Mouse (Mus musculus) layer of hippocampus, postnatal 36 days (tissue): ENCODE data around the gene Foxo1. TPM values are rescaled to one million over a fixed set of nuclear protein-coding genes. Genes with fewer than 3 reads are reported as not detected.

Experiments
- DNase-seq, 2 experiments: peaks; one replicate each; pipeline ENCODE4 v3.0.0; 2022
- total RNA-seq, 2 experiments: library from RNA; stranded (reverse); gene quantifications; 2 replicates each; pipeline ENCODE4 v1.2.3; 2021

Foxo1 gene
- total RNA-seq, 2 experiments from 2014 or later: 21.7 to 24.2 TPM

DNA sequence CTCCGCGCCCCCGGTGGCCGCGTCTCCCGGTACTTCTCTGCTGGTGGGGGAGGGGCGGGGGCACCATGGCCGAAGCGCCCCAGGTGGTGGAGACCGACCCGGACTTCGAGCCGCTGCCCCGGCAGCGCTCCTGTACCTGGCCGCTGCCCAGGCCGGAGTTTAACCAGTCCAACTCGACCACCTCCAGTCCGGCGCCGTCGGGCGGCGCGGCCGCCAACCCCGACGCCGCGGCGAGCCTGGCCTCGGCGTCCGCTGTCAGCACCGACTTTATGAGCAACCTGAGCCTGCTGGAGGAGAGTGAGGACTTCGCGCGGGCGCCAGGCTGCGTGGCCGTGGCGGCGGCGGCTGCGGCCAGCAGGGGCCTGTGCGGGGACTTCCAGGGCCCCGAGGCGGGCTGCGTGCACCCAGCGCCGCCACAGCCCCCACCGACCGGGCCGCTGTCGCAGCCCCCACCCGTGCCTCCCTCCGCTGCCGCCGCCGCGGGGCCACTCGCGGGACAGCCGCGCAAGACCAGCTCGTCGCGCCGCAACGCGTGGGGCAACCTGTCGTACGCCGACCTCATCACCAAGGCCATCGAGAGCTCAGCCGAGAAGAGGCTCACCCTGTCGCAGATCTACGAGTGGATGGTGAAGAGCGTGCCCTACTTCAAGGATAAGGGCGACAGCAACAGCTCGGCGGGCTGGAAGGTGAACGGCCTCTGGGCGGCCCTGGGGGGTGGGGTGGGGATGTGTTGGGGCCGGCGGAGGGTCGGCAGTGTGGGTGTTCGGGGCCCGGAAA, 789 bp downstream of the Foxo1 start:
- peak in 1 of 2 experiments; percentile 39 for DNase-seq

GRCm38 (mm10) chr3:52269514-52270351, 1.6 kb downstream of the Foxo1 start:
- DNase-seq: peak; percentile 38 to 46

- no peak for DNase-seq
Measured at GRCm38 (mm10) chr3:52270511-52270910, 2.4 kb downstream of the Foxo1 start.

DNA sequence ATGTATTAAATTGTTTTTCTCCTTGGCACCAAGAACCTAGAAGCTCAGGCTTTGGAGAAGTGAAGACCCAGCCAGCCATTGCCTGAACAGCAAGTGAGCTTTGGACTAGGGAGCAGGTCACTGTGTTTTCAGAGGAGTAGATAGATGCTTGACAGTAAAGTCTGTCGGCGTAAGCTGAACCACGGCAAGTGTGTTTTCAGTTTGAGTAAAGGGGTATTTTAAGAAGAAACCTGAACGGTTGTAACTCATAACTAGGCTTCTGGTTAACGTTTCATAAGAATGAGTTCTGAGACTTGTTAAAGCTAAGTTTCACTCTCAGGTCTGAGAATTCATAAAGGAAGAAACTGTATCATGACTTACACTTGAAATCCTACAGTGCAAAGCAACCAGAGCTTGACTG, 3.2 kb downstream of the Foxo1 start:
- DNase-seq: no peak

GRCm38 (mm10) chr3:52272376-52272865, 4.3 kb downstream of the Foxo1 start:
- DNase-seq: no peak

DNA sequence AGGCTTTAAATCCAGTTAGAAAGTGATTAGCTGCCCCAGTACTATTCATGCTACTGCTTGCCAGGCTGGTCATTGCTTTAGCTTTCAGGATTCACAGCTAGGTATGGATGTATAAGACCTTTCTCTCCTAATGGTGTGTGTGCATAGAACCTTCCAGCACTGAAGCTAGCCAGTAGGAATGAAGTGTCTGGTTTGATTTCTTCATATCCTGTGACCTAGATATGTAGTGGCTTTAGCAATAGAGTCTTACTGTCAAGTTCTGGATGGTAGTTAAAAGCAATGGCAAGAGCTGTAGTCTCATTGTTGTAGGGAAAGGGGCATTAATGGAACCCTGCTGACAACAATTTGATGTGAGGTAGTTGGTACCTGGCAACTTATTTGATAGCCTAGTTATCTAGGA, 6.3 kb downstream of the Foxo1 start:
- no peak for DNase-seq

GRCm38 (mm10) chr3:52275037-52275555, 7.0 kb downstream of the Foxo1 start:
- no peak for DNase-seq

- no peak for DNase-seq
Measured at GRCm38 (mm10) chr3:52280681-52281080, 12.5 kb downstream of the Foxo1 start.

GRCm38 (mm10) chr3:52281882-52282281, 13.7 kb downstream of the Foxo1 start:
- no peak for DNase-seq

DNA sequence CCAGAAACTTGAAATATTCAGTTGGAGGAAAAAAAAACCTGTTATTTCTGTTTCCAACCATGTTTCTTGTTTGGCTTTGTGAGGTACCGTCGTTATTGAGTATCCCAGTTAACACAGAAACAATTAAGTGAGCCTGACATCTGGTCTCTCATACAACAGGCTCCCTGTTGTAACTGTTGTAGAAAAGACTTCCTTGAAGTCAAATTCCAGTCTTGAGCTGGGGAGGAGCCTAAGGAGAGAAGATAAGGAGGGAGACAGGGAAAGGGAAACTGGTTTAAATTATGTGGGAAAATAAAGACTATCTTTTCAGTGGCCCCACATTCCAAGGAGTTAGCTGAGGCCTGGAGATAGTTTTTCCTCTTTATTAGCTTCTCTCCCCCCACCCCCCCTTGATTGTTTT, 14.2 kb downstream of the Foxo1 start:
- DNase-seq: no peak

DNA sequence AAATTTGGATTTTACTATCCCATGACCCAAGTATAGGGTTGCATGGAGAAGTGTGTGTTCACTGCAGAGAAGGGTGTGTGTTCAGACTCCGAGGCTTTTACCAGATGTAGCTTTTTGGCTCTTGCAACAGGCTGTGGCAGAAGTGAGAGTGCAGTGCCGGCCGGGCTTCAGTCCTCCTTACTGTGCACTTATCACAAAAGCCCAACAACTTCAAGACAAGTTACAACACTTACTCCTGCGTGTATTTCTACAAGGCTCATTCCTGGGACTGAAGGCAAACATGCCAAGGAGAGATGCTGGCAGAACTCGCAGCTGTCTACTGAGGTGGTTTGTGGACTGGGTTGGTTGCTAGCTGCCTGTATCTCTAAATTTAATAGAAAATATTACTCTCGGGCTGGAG, 15.4 kb downstream of the Foxo1 start:
- DNase-seq: no peak

DNA sequence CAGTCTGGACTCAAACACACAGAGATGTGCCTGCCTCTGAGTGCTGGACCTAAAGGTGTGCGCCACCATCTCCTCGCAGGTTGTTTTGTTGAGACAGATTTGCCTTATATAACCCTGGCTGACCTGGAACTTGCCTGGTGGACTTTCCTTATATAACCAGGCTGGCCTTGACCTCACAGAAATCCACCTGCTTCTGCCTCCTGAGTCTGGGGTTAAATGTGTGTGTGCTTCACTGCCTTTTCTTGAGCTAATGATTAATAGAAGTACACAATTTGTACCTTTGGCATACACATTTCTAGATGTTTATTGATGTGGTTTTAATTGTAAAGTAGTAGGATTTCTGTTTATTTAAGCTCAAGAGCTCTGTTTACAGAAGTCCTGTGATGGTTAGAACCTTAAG, 22.7 kb downstream of the Foxo1 start:
- no peak for DNase-seq

DNA sequence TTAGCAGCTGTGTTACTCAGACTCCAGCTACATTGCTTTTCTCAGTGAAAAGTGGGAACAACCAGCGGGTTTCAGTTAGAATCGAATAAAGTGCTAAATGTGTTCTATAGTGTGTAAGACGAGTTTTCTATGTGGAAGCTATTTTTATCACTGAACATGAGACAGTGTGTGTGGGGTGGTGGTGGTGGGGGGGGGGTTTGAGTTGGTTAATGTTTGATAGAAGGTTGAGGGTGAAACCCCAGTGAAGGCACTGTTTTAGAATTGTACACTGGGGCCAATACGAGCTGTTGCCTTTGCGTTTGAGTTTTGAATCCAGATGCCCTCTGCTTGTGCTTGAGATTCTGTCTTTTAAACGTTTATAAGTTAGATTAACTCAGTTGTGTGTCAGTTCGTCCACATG, 24.4 kb downstream of the Foxo1 start:
- DNase-seq: no peak

DNA sequence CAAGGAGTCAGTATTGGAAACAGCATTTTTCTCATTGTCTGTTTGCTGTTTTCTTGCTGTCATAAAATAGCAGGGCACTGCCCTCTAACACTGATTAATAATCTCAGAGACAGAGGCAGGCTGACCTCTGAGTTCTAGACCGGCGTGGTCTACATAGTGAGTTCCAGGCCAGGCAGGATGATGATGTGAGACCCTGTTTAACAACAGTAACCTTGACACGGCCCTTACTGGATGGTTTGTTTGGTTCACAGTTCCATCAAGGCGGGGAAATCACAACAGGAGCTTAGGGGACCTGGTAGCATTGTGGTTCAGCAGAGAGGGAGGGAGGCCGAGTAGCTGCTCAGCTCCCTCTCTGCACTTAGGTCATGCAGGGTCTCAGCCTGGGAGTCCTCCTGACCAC, 25.8 kb downstream of the Foxo1 start:
- DNase-seq: no peak

DNA sequence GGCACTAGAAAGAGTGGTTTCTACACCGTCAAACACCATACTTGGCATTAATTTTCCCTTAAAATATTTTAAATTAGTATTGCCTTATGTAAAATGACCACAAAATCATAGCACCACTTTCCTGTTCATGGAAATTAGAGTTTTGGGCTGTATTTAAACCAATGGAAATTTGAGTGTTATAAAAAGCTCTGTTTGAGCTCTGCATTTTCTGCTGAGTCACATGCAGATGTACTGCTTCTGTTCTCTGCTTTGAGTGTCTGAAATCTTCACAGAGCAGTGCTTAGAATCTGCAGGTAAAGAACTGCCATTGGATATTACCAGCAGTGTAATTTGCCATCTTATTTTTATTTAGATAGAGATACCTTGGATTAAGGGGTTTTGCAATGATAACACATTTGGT, 27.6 kb downstream of the Foxo1 start:
- no peak for DNase-seq

DNA sequence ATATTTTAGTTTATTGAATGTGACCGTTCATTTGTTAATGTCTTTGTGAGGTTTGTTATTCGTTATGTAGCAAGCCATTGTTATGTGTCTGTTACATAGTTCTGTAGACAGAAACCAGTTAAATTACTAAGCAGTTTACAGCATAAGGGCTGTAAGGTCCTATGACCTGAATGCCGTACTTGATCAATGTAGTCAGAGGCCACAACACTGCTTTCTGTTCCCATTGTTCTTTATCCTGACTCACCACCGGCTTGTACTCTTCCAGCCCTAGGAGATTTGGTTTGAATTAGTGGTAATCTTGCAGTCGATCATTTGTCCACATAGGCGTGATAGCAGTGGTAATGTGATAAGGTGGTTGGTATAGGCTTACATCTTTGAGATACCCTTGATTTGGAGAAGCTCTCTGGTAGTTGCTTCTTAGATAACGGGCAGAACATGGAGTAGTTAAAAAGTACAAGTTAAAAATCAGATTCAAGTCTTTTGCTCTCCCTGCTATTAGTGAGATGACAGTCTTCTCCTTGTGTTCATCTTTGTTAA, 28.2 kb downstream of the Foxo1 start:
- DNase-seq: no peak

GRCm38 (mm10) chr3:52297291-52298018, 29.3 kb downstream of the Foxo1 start:
- no peak for DNase-seq

- DNase-seq: no peak
Measured at GRCm38 (mm10) chr3:52298683-52299082, 30.5 kb downstream of the Foxo1 start.

DNA sequence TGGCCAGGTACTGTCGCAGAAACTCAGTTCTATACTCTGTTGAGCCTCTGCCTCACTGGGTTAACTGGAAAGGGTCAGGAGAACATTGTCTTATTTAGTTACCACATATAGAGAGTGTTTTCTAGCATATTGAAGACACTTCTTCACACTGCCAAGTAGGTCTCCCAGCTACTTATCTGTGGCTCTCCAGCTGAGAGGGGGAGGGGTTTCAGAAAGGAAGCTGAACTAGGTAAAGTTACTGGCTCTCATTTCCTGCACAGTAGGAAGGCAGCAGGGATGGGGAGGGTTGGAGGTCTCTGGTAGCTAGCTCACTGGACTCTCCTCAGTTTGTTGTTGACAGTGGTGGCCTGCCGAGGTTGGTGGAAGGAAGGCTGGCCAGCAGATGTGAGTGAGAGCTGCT, 31.2 kb downstream of the Foxo1 start:
- DNase-seq: no peak

DNA sequence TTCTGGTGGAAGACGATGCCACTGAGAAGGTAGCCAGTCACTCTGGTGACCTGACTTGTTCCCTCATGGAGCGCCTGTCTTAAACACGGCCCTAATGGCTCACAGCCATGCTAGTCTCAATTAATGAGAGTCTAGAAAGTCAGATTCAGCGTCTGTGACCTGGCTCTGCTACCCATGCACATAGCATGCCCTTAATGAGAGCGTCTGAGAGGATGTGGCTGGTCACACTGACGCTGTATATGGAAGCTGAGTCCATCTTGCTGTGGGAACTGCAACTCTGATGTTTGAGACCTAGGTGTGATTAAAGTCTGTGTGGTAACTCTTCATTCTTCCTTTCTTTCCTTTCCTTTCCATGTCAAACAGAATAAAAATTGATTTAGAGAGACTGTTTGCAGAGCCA, 32.4 kb downstream of the Foxo1 start:
- no peak for DNase-seq

DNA sequence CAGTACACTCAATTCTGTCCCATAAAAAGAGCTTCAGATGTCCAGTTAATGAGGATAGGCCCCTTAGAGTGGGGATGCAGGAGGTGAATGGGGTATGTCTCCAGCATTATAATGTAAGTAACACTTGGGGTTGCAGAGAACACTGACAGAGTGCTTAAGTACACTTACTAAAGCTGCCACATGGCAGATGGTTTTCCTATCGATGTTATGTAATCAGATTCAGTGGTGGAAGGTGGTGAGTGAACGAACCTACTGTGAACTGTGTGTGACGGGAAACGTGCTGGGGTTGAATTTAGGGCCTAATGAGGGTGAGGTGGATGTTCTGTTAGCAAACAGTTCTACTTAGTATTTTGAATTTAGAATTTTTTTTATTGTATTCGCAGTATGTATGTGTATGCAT, 35.2 kb downstream of the Foxo1 start:
- DNase-seq: no peak

GRCm38 (mm10) chr3:52308586-52309321, 40.6 kb downstream of the Foxo1 start:
- no peak for DNase-seq
